13 mouse cellular contexts compared by ENCODE assay signal in the genomic region with DNA sequence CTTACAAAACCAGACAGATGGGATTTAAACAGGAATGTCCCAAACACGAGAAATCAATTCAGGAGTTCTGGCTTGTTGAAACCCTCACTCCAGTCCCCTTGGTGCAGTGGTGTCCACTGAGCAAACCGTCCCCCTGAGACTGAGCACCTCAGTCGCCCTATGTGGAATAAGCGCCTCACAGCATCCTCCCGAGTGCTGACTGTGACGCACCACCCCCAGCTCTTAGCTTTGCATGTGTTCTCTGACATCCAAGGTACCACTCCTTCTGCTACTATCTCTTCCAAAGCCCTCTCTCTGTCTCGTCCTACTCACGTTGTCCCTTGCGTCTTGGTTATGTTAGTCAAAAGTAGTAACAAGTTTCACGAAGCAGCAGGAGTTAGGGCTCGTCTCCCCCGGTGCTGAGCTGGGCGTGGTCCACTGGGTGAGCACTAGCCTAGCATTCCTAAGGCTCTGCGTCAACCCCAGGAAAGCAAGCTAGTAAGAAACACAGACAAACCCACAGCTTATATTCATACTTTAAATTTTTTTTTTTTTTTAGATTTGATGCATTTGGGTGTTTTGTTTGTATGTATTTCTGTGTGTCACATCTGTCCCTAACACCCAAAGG. TPM values are rescaled to one million over a fixed set of nuclear protein-coding genes. Genes with fewer than 3 reads are reported as not detected.
DNase-seq lines count a peak whose midpoint lies in the region; ATAC-seq and TF ChIP-seq lines count a peak whose summit lies in the region.
"Had no signal": no experiment of that assay in that cellular context is flagged by ENCODE, and none has a peak within 500 bp of the region (broad histone marks: within the 10 kb centered on the region; RNA-seq: fewer than 3 reads in every experiment).

No protein-coding gene starts in this region.

- no peak for TF ChIP-seq CTCF in C2C12 (IDR thresholded peaks at IDR 0.05; ENCODE audit: control insufficient read depth, insufficient read depth, insufficient read length)
- TF ChIP-seq CTCF in lung, postnatal 0 days (IDR thresholded peaks at IDR 0.05): no peak

- no peak overlapping the region for H3K4me3 ChIP-seq in heart, embryonic 16.5 days (ENCODE audit: low read length)
- H3K4me3 ChIP-seq in C2C12 (ENCODE audit: insufficient read depth, poor library complexity, severe bottlenecking): no peak overlapping the region
- 0 out of 2 replicates have a peak overlapping the region, but pooled peaks have one; percentile 8 for H3K4me3 ChIP-seq in brown adipose tissue, adult 24 weeks (ENCODE audit: insufficient read depth, low read depth, low read length)
- peak overlapping the region; percentile 19; the same call in 1 of the 2 replicates for H3K4me3 ChIP-seq in lung, postnatal 0 days (ENCODE audit: low read depth, low read length)
- H3K4me3 ChIP-seq in hindbrain, embryonic 16.5 days (ENCODE audit: low read length): no peak overlapping the region
- H3K4me3 ChIP-seq: forebrain, embryonic 13.5 days had no signal

- H3K79me3 ChIP-seq in C2C12 (ENCODE audit: low read depth): no peaks in the 10 kb centered on the region

- H3K27ac ChIP-seq in heart, embryonic 16.5 days (ENCODE audit: low read length): no peak overlapping the region; the same call in 1 of the 2 replicates
- no peak overlapping the region for H3K27ac ChIP-seq in brown adipose tissue, adult 24 weeks (replicated peaks; ENCODE audit: low read depth, low read length)
- peak overlapping the region; percentile 72 for H3K27ac ChIP-seq in lung, postnatal 0 days (ENCODE audit: low read length)
- H3K27ac ChIP-seq in hindbrain, embryonic 16.5 days (ENCODE audit: low read depth, low read length): no peak overlapping the region
- H3K27ac ChIP-seq: forebrain, embryonic 13.5 days had no signal

- no peaks in the 10 kb centered on the region for H3K27me3 ChIP-seq in heart, embryonic 16.5 days (ENCODE audit: control insufficient read depth, insufficient read depth, low read length)
- H3K27me3 ChIP-seq in C2C12 (ENCODE audit: control insufficient read depth, insufficient read depth, insufficient read length): no peaks in the 10 kb centered on the region
- no peaks in the 10 kb centered on the region for H3K27me3 ChIP-seq in lung, postnatal 0 days (replicated peaks; ENCODE audit: insufficient read depth, low read length)
- H3K27me3 ChIP-seq in hindbrain, embryonic 16.5 days (replicated peaks; ENCODE audit: control insufficient read depth, insufficient read depth, low read length): no peaks in the 10 kb centered on the region

- H3K4me1 ChIP-seq in heart, embryonic 16.5 days (ENCODE audit: control insufficient read depth, insufficient read depth, low read length): peaks cover 20% of the 10 kb centered on the region
- no peaks in the 10 kb centered on the region for H3K4me1 ChIP-seq in brown adipose tissue, adult 24 weeks (ENCODE audit: control insufficient read depth, insufficient read depth, insufficient read length, low read length)
- peaks cover 2% of the 10 kb centered on the region; the same call in 1 of the 2 replicates for H3K4me1 ChIP-seq in lung, postnatal 0 days (ENCODE audit: insufficient read depth, low read depth, low read length)
- no peaks in the 10 kb centered on the region for H3K4me1 ChIP-seq in hindbrain, embryonic 16.5 days (ENCODE audit: control insufficient read depth, insufficient read depth, low read depth, low read length)

- peak overlapping the region; percentile 53 for H3ac ChIP-seq in C2C12 (ENCODE audit: control insufficient read depth, insufficient read length, low read depth)

- TF ChIP-seq EP300 in lung, postnatal 0 days (IDR thresholded peaks at IDR 0.05): no peak

- peak overlapping the region; percentile 30; the same call in 1 of the 2 replicates for H3K4me2 ChIP-seq in heart, embryonic 16.5 days (ENCODE audit: low read depth, low read length)
- H3K4me2 ChIP-seq in lung, postnatal 0 days (replicated peaks; ENCODE audit: low read depth, low read length): peak overlapping the region; percentile 46
- H3K4me2 ChIP-seq in hindbrain, embryonic 16.5 days (ENCODE audit: low read length): no peak overlapping the region
- H3K4me2 ChIP-seq: forebrain, embryonic 13.5 days had no signal

- H3K9me3 ChIP-seq in heart, embryonic 16.5 days (replicated peaks; ENCODE audit: control insufficient read depth, low read length): no peaks in the 10 kb centered on the region
- no peaks in the 10 kb centered on the region for H3K9me3 ChIP-seq in lung, postnatal 0 days (ENCODE audit: low read length)
- H3K9me3 ChIP-seq in hindbrain, embryonic 16.5 days (ENCODE audit: control insufficient read depth, low read length): no peaks in the 10 kb centered on the region
- H3K9me3 ChIP-seq: forebrain, embryonic 13.5 days had no signal

- ATAC-seq in heart, embryonic 16.5 days (replicated peaks; ENCODE audit: extremely low read depth, insufficient read depth, low FRiP score): no peak
- ATAC-seq in lung, postnatal 0 days: peak; percentile 77
- ATAC-seq in hindbrain, embryonic 16.5 days: no peak
- ATAC-seq: forebrain, embryonic 13.5 days; liver, postnatal 0 days had no signal

- DNase-seq in heart, adult 8-10 months (ENCODE audit: low spot score): no peak
- DNase-seq in lung, postnatal 0 days (ENCODE audit: low spot score): peak; percentile 78
- DNase-seq in adrenal gland, postnatal 10 days: no peak
- DNase-seq in left cerebral cortex, adult 11 months (ENCODE audit: low spot score): no peak
- DNase-seq: cerebellum, adult 8-10 months; gastrocnemius, postnatal 36 days; liver, postnatal 0 days; right cerebral cortex, postnatal 14 days had no signal

- 55% methylated on average over 14 of the region's 14 CpGs for WGBS in heart, embryonic 16.5 days
- 50% methylated on average over 14 of the region's 14 CpGs for WGBS in lung, postnatal 0 days
- WGBS in hindbrain, embryonic 16.5 days: 86% methylated on average over 14 of the region's 14 CpGs

- no peaks in the 10 kb centered on the region for H3K36me3 ChIP-seq in heart, embryonic 16.5 days (ENCODE audit: control insufficient read depth, insufficient read depth)
- H3K36me3 ChIP-seq in C2C12 (ENCODE audit: control insufficient read depth, insufficient read depth): no peaks in the 10 kb centered on the region
- H3K36me3 ChIP-seq in lung, postnatal 0 days (ENCODE audit: insufficient read depth, low read length): no peaks in the 10 kb centered on the region
- peaks cover 4% of the 10 kb centered on the region; the same call in 1 of the 2 replicates for H3K36me3 ChIP-seq in hindbrain, embryonic 16.5 days (ENCODE audit: control insufficient read depth, insufficient read depth, low read length)

- H3K79me2 ChIP-seq in C2C12 (ENCODE audit: control insufficient read depth, insufficient read depth): no peaks in the 10 kb centered on the region

- no peak overlapping the region for H3K9ac ChIP-seq in heart, embryonic 16.5 days (ENCODE audit: low read length)
- H3K9ac ChIP-seq in lung, postnatal 0 days (replicated peaks; ENCODE audit: low read depth): no peak overlapping the region
- H3K9ac ChIP-seq in hindbrain, embryonic 16.5 days (ENCODE audit: low read depth, low read length): no peak overlapping the region
- H3K9ac ChIP-seq: forebrain, embryonic 13.5 days; liver, postnatal 0 days had no signal

TF ChIP-seq in C2C12, 6 proteins besides CTCF, POLR2A, EP300 and RAD21:
- TF ChIP-seq MYOG (IDR thresholded peaks at IDR 0.05; ENCODE audit: control insufficient read depth, extremely low read depth, insufficient read length): no peak
- no peak for TF ChIP-seq CEBPB (IDR thresholded peaks at IDR 0.05; ENCODE audit: low read depth)
- no peak for TF ChIP-seq MYOD1 (IDR thresholded peaks at IDR 0.05; ENCODE audit: control insufficient read depth, insufficient read length, low read depth)
- no peak for TF ChIP-seq USF1 (IDR thresholded peaks at IDR 0.05; ENCODE audit: low read depth)
- no peak for TF ChIP-seq FOSL1 (IDR thresholded peaks at IDR 0.05; ENCODE audit: insufficient read depth, low read length, poor library complexity, severe bottlenecking)
TF ChIP-seq in C2C12: peak in this region for 0.

RNA-seq across cellular contexts. Expression of a gene that starts 43.0 kb away (rescaled TPM):
- polyA plus RNA-seq in heart, embryonic 16.5 days (2015; fragmentation: Nextera tagmentation; extraction: Ambion mirVana): 37.2 and 38.8 TPM in 2 replicates
- 100 to 1,000 TPM in 2 of 4 experiments, 10 to 100 TPM in 2; 96.2 to 109 (median 103) TPM for total RNA-seq in heart, adult 8-10 months (2022)
- polyA plus RNA-seq in C2C12 (2012; fragmentation: generic; extraction: Trizol): 20.5 TPM
- 61.5 and 67.4 TPM in 2 replicates for polyA plus RNA-seq in brown adipose tissue, adult 24 weeks (2012; ENCODE audit: insufficient read depth, insufficient read length, missing spikeins)
- 34.2 and 34.8 TPM in 2 replicates for polyA plus RNA-seq in lung, postnatal 0 days (2015; fragmentation: Nextera tagmentation; extraction: Ambion mirVana)
- total RNA-seq in adrenal gland, postnatal 10 days (2021): 10 to 100 TPM; 74.4 to 83.2 TPM
- polyA plus RNA-seq in hindbrain, embryonic 16.5 days (2015; fragmentation: Nextera tagmentation; extraction: Ambion mirVana): 28.7 and 33.9 TPM in 2 replicates

RNA-seq across cellular contexts. Expression of a gene that starts 43.9 kb away (rescaled TPM):
- polyA plus RNA-seq in heart, embryonic 16.5 days (2015; fragmentation: Nextera tagmentation; extraction: Ambion mirVana): 32.5 and 38.0 TPM in 2 replicates
- total RNA-seq in heart, adult 8-10 months (2022): 10 to 100 TPM; 53.3 to 65.5 (median 58.8) TPM
- polyA plus RNA-seq in C2C12 (2012; fragmentation: generic; extraction: Trizol): 10.8 TPM
- 76.3 and 112 TPM in 2 replicates for polyA plus RNA-seq in brown adipose tissue, adult 24 weeks (2012; ENCODE audit: insufficient read depth, insufficient read length, missing spikeins)
- polyA plus RNA-seq in lung, postnatal 0 days (2015; fragmentation: Nextera tagmentation; extraction: Ambion mirVana): 30.8 and 35.1 TPM in 2 replicates
- total RNA-seq in adrenal gland, postnatal 10 days (2021): 10 to 100 TPM; 20.6 to 26.4 TPM
- 55.7 and 58.4 TPM in 2 replicates for polyA plus RNA-seq in hindbrain, embryonic 16.5 days (2015; fragmentation: Nextera tagmentation; extraction: Ambion mirVana)

Comparison
In these comparisons a context has a peak if more than half of its experiments do, and no peak if none do; other contexts are left out.
1. H3K4me3 ChIP-seq: peak in brown adipose tissue, adult 24 weeks (single experiment) and lung, postnatal 0 days (single experiment); none in heart, embryonic 16.5 days (single experiment), C2C12 (single experiment) and hindbrain, embryonic 16.5 days (single experiment).